Mouse (Mus musculus) C2C12 (cell line): Measurements from ENCODE around the gene Tbcel. TPM values are rescaled to one million over a fixed set of nuclear protein-coding genes. Genes with fewer than 3 reads are reported as not detected.

Source experiments
- H3K27me3 ChIP-seq: one replicate; pipeline ENCODE4 v1.6.1; 2011; ENCODE audit not compliant: control insufficient read depth, insufficient read depth, insufficient read length
- H3K36me3 ChIP-seq: one replicate; pipeline ENCODE4 v1.6.1; 2011; ENCODE audit not compliant: control insufficient read depth, insufficient read depth
- H3K4me3 ChIP-seq: one replicate; pipeline ENCODE4 v1.5.1; 2011; ENCODE audit warnings: mild to moderate bottlenecking, control low read depth; ENCODE audit not compliant: poor library complexity, insufficient read depth, severe bottlenecking
- H3K79me2 ChIP-seq: one replicate; pipeline ENCODE4 v1.6.1; 2011; ENCODE audit not compliant: control insufficient read depth, insufficient read depth
- H3K79me3 ChIP-seq: one replicate; pipeline ENCODE4 v1.6.1; 2011; ENCODE audit warnings: low read depth, control low read depth
- H3ac ChIP-seq: one replicate; pipeline ENCODE3; 2011; ENCODE audit warnings: low read depth; ENCODE audit not compliant: control insufficient read depth, insufficient read length
- CEBPB ChIP-seq: IDR thresholded peaks from one replicate; pipeline ENCODE4 v1.6.1; 2011; ENCODE audit warnings: low read depth, mild to moderate bottlenecking, control low read depth, moderate library complexity
- CTCF ChIP-seq: IDR thresholded peaks from one replicate; pipeline ENCODE4 v1.5.1; 2011; ENCODE audit not compliant: control insufficient read depth, insufficient read depth, insufficient read length
- FOSL1 ChIP-seq: IDR thresholded peaks from one replicate; pipeline ENCODE4 v1.8.0; 2011; ENCODE audit warnings: mild to moderate bottlenecking, low read length; ENCODE audit not compliant: poor library complexity, insufficient read depth, severe bottlenecking
- MAX ChIP-seq: IDR thresholded peaks from one replicate; pipeline ENCODE4 v1.6.1; 2011; ENCODE audit warnings: mild to moderate bottlenecking, control low read depth
- MYOD1 ChIP-seq: IDR thresholded peaks from one replicate; pipeline ENCODE4 v1.6.1; 2011; ENCODE audit warnings: low read depth; ENCODE audit not compliant: control insufficient read depth, insufficient read length
- MYOG ChIP-seq: IDR thresholded peaks from one replicate; pipeline ENCODE4 v1.6.1; 2011; ENCODE audit not compliant: control insufficient read depth, insufficient read length; ENCODE audit errors: extremely low read depth
- USF1 ChIP-seq: IDR thresholded peaks from one replicate; pipeline ENCODE4 v1.6.1; 2011; ENCODE audit warnings: low read depth, mild to moderate bottlenecking, control low read depth, moderate library complexity
- polyA plus RNA-seq: library from polyadenylated mRNA; unstranded; fragments of >200 nt; fragmentation: generic; extraction: Trizol; gene quantifications from one replicate; pipeline ENCODE4 v1.2.1, GENCODE M21; 2012; ENCODE audit warnings: missing spikeins

The Tbcel gene
- polyA plus RNA-seq, 1 experiment: 5.3 TPM

DNA sequence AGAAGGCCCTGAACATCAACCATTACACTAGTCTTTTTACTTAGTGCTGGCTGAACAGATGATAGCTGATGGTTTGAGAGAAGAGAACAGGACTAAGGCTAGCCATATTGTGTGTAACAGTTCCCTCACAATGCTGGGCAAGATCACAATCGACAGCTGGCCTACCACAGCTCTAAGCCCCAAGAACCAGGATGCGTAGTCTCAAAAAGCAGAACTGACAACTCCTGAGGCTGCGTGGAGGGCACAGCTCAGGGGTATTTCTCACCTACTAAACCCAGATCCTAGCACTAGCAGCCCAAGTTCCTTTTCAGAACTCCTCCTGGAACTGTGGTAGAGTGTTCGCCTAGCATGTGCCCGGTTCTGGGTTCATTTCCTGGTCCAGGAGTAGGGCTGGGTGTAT lies 39.2 kb downstream of the Tbcel start:
- Histone ChIP-seq H3ac (no peak overlapping the region), H3K36me3 (peaks cover 3% of the 10 kb centered on the region), H3K79me2 (peaks cover 60% of the 10 kb centered on the region), H3K79me3 (peaks cover 16% of the 10 kb centered on the region), H3K4me3 (no peak overlapping the region), H3K27me3 (no peaks in the 10 kb centered on the region)
- no peak for TF ChIP-seq MYOG
- no peak for TF ChIP-seq FOSL1
- TF ChIP-seq USF1: no peak
- no peak for TF ChIP-seq CTCF
- no peak for TF ChIP-seq CEBPB
- no peak for TF ChIP-seq MAX
- no peak for TF ChIP-seq MYOD1

GRCm38 (mm10) chr9:42467116-42467815 lies 40.3 kb downstream of the Tbcel start:
- Histone ChIP-seq H3K36me3 (peaks cover 3% of the 10 kb centered on the region), H3K4me3 (no peak overlapping the region), H3K79me2 (peaks cover 71% of the 10 kb centered on the region), H3ac (no peak overlapping the region), H3K27me3 (no peaks in the 10 kb centered on the region), H3K79me3 (peaks cover 16% of the 10 kb centered on the region)
- TF ChIP-seq CEBPB: no peak
- no peak for TF ChIP-seq MYOD1
- TF ChIP-seq MAX: no peak

DNA sequence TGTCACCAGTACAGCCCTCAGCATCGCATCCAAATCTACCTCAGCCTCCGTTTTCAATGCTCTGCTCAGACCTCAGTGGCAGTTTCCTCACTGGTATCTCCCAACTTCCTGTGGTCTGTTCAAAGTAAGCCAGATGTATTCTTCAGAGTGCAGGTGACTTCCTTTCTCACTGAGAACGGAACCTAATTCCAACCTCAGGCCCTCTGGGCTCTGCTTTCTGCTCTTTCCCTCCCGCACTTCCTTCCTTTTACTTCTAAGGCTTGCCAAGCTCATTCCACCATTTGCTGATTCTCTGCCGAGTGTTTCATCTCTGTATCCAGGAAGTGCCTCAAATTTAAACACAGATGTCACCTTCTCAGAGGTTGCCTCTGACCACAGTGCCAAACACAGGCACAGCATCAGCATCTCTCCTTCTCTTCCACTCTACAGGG lies 41.9 kb downstream of the Tbcel start:
- Histone ChIP-seq H3K27me3 (no peaks in the 10 kb centered on the region), H3K79me3 (peaks cover 12% of the 10 kb centered on the region), H3K36me3 (peaks cover 3% of the 10 kb centered on the region), H3K79me2 (peaks cover 65% of the 10 kb centered on the region), H3K4me3 (no peak overlapping the region), H3ac (no peak overlapping the region)
- TF ChIP-seq MYOG (no peak), FOSL1 (no peak), CTCF (no peak), MAX (no peak), USF1 (no peak), CEBPB (no peak), MYOD1 (no peak)

GRCm38 (mm10) chr9:42464181-42464580 lies 43.4 kb downstream of the Tbcel start:
- Histone ChIP-seq H3K79me2 (peaks cover 65% of the 10 kb centered on the region), H3K27me3 (no peaks in the 10 kb centered on the region), H3K79me3 (peaks cover 15% of the 10 kb centered on the region), H3K36me3 (no peaks in the 10 kb centered on the region), H3K4me3 (no peak overlapping the region), H3ac (no peak overlapping the region)
- no peak for TF ChIP-seq CEBPB
- no peak for TF ChIP-seq MAX

- peaks cover 15% of the 10 kb centered on the region for H3K79me3 ChIP-seq
- H3ac ChIP-seq: no peak overlapping the region
- H3K79me2 ChIP-seq: peaks cover 60% of the 10 kb centered on the region
- H3K4me3 ChIP-seq: no peak overlapping the region
- no peaks in the 10 kb centered on the region for H3K36me3 ChIP-seq
- TF ChIP-seq CEBPB: no peak
- TF ChIP-seq USF1: no peak
- TF ChIP-seq FOSL1: no peak
- TF ChIP-seq CTCF: no peak
- TF ChIP-seq MAX: no peak
- TF ChIP-seq MYOG: no peak
- no peak for TF ChIP-seq MYOD1
- no peaks in the 10 kb centered on the region for H3K27me3 ChIP-seq
These were observed 44.2 kb downstream of the Tbcel start for GRCm38 (mm10) chr9:42463220-42463989.

DNA sequence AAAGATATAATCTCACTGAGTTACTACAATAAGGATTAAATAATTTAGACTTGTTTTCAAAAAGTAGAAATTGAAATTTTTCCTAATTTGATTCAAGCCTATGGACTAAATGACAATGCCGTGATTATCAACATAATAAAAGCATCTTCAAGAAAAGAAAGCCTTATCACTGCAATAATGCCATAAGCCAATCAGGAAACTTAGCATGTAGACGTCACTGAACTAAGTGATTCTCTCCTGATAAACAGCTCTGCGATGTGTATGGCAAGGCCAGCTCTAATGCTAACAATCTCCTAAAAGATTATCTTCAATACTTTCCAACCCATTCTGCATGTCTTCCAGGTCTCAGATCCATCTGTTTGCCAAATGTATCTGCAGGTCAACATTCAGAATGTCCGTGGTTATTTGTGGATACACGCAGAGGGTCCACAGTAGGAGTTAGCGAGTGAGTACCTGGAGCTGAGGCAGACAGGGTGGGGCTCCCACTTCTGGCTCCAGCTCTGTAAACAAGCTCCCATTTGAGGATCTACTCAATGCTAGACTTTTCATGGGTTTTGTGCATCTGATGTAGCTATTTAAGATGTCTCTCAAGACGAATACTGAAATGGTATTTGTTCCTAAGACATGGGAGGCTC lies 44.9 kb downstream of the Tbcel start:
- Histone ChIP-seq H3K79me2 (peaks cover 54% of the 10 kb centered on the region), H3K36me3 (no peaks in the 10 kb centered on the region), H3K79me3 (peaks cover 15% of the 10 kb centered on the region), H3K27me3 (no peaks in the 10 kb centered on the region), H3ac (no peak overlapping the region), H3K4me3 (no peak overlapping the region)
- TF ChIP-seq USF1 (no peak), CEBPB (no peak), MAX (no peak), MYOD1 (no peak), CTCF (no peak), FOSL1 (no peak), MYOG (no peak)
